Mouse (Mus musculus): ENCODE data around the gene Med15. TPM values are rescaled to one million over a fixed set of nuclear protein-coding genes. Genes with fewer than 3 reads are reported as not detected.

Gene Med15
- polyA plus RNA-seq, 1 experiment from 2014 or later: 19.4 TPM

DNA sequence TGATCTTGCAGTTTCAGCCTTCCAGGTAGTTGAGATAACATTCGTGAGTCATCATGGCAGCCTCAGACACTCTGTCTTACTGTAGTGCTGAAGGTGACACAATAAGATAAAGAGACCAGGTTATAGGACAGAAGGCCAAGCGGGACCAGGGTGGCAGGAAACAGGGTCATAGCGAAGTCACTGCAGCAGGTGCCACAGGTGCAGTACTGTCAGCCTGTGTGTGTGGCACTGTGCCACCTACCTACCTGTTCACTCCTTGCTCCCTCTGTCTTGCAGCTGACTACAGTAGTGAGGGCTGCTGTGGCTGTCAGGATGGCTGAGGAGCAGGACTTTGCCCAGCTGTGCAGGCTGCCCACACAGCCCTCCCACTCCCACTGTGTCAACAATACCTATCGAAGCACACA lies 31.4 kb upstream of the Med15 start:
- peaks cover 5% of the 10 kb centered on the region; the same call in 1 of the 2 replicates for H3K4me1 ChIP-seq (replicated peaks; ENCODE audit: control insufficient read depth, insufficient read depth)
- peak; percentile 86 for ATAC-seq (ENCODE audit: low FRiP score, low TSS enrichment)
- WGBS: 62% methylated on average over 4 of the region's 4 CpGs
- peak; percentile 71 for DNase-seq (ENCODE audit: low spot score)
- no peaks in the 10 kb centered on the region for H3K9me3 ChIP-seq (ENCODE audit: control insufficient read depth, low read length)
- H3K27me3 ChIP-seq (ENCODE audit: control insufficient read depth, insufficient read depth, low read length): no peaks in the 10 kb centered on the region
- no peak overlapping the region for H3K4me3 ChIP-seq (ENCODE audit: low read depth, low read length)
- H3K36me3 ChIP-seq (ENCODE audit: control insufficient read depth, insufficient read depth, low read length): peaks cover 2% of the 10 kb centered on the region; the same call in 1 of the 2 replicates
- H3K9ac ChIP-seq (ENCODE audit: low read length): no peak overlapping the region
- TF ChIP-seq CTCF (IDR thresholded peaks at IDR 0.05; ENCODE audit: low read depth) (peak; percentile 18; the same call in 1 of the 2 replicates), EP300 (optimal IDR thresholded peaks at IDR 0.05) (no peak)
- H3K27ac ChIP-seq (replicated peaks): peak overlapping the region; percentile 5; the same call in 1 of the 2 replicates
- no peak overlapping the region for H3K4me2 ChIP-seq (replicated peaks; ENCODE audit: low read depth)

DNA sequence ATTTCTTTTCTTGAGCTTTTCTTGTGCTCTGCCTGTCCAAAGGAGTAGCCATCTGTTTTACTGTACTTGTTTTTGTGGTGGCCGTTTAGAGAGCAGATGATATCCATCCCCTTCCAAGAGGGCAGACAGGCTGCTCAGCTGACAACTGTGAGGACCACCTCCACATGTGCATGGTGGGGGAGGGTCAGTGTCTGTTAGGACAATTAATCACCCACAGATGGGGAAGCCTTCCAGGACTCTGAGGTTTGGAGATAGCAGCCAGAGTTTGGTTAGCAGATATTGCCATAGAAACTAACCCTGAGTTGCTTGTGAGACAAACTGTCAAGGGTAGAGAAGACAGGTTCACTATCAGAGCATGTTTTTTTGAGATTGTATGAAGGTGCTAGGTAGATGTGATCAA lies 28.4 kb upstream of the Med15 start:
- 31% methylated on average over 1 of the region's 1 CpGs for WGBS
- H3K27me3 ChIP-seq (ENCODE audit: control insufficient read depth, insufficient read depth, low read length): no peaks in the 10 kb centered on the region
- H3K9ac ChIP-seq (ENCODE audit: low read length): no peak overlapping the region
- no peaks in the 10 kb centered on the region for H3K36me3 ChIP-seq (ENCODE audit: control insufficient read depth, insufficient read depth, low read length)
- no peak for ATAC-seq (ENCODE audit: low FRiP score, low TSS enrichment)
- no peaks in the 10 kb centered on the region for H3K9me3 ChIP-seq (ENCODE audit: control insufficient read depth, low read length)
- TF ChIP-seq CTCF (IDR thresholded peaks at IDR 0.05; ENCODE audit: low read depth) (no peak), EP300 (optimal IDR thresholded peaks at IDR 0.05) (no peak)
- H3K4me2 ChIP-seq (replicated peaks; ENCODE audit: low read depth): peak overlapping the region; percentile 88; the same call in 1 of the 2 replicates
- DNase-seq (ENCODE audit: low spot score): no peak
- no peak overlapping the region for H3K27ac ChIP-seq (replicated peaks)
- H3K4me1 ChIP-seq (replicated peaks; ENCODE audit: control insufficient read depth, insufficient read depth): peaks cover 5% of the 10 kb centered on the region; the same call in 1 of the 2 replicates
- H3K4me3 ChIP-seq (ENCODE audit: low read depth, low read length): no peak overlapping the region

DNA sequence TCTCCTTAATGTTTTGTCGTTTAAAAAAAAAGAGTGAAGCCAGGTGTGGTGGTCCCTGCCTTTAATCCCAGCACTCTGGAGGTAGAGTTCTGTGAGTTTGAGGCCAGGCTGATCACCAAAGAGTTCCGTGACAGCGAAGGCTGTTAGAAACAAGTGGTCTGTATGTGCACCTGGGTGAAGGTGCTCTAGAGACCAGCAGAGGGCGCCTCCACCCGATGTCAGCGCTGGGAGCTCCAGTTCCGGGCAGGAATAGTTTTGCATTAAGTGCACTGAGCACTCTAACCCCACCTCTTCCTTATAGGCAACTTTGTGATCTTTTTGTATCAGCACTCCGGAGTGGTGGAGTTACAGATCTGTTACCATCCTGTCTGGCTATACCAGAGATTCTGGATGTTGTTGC lies 28.0 kb upstream of the Med15 start:
- H3K4me2 ChIP-seq (replicated peaks; ENCODE audit: low read depth): peak overlapping the region; percentile 88
- H3K9ac ChIP-seq (ENCODE audit: low read length): no peak overlapping the region
- H3K4me1 ChIP-seq (replicated peaks; ENCODE audit: control insufficient read depth, insufficient read depth): peaks cover 5% of the 10 kb centered on the region; the same call in 1 of the 2 replicates
- TF ChIP-seq EP300 (optimal IDR thresholded peaks at IDR 0.05): no peak
- TF ChIP-seq CTCF (IDR thresholded peaks at IDR 0.05; ENCODE audit: low read depth): peak; percentile 79
- H3K27ac ChIP-seq (replicated peaks): no peak overlapping the region
- no peaks in the 10 kb centered on the region for H3K9me3 ChIP-seq (ENCODE audit: control insufficient read depth, low read length)
- no peaks in the 10 kb centered on the region for H3K27me3 ChIP-seq (ENCODE audit: control insufficient read depth, insufficient read depth, low read length)
- ATAC-seq (ENCODE audit: low FRiP score, low TSS enrichment): peak; percentile 51; the same call in 1 of the 2 replicates
- peak overlapping the region; percentile 50 for H3K4me3 ChIP-seq (ENCODE audit: low read depth, low read length)
- peak; percentile 62 for DNase-seq (ENCODE audit: low spot score)
- H3K36me3 ChIP-seq (ENCODE audit: control insufficient read depth, insufficient read depth, low read length): no peaks in the 10 kb centered on the region
- 40% methylated on average over 8 of the region's 8 CpGs for WGBS

DNA sequence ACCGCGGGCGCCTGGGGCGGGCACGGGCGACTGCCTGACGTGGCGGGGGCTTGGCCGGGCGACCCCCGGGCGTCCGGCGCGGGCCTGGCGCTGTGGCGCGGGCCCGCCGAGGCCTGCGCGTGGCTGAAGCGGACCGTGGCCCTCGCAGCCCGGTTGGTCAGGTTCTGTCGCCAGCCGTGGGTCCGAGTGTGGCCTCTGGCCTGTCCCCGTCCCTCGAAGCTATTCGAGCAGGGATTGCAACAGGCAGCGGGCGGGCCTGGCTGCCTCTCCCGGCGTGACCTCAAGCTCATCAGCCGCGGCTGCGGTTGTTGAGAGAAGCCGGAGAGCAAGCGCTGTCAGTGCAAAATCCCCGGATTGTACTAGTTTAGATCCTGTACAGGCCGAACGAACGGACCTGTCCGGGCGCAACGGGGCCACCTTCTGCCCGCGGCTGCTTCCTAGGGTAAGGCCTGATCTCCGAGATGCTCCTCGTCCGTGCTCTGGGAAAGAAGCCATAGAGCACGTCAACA lies 27.2 kb upstream of the Med15 start:
- Histone ChIP-seq H3K4me1 (replicated peaks; ENCODE audit: control insufficient read depth, insufficient read depth) (peaks cover 5% of the 10 kb centered on the region; the same call in 1 of the 2 replicates), H3K4me2 (replicated peaks; ENCODE audit: low read depth) (peak overlapping the region; percentile 88), H3K9me3 (ENCODE audit: control insufficient read depth, low read length) (no peaks in the 10 kb centered on the region), H3K27ac (replicated peaks) (peak overlapping the region; percentile 88), H3K27me3 (ENCODE audit: control insufficient read depth, insufficient read depth, low read length) (no peaks in the 10 kb centered on the region), H3K36me3 (ENCODE audit: control insufficient read depth, insufficient read depth, low read length) (no peaks in the 10 kb centered on the region), H3K4me3 (ENCODE audit: low read depth, low read length) (peak overlapping the region; percentile 50), H3K9ac (ENCODE audit: low read length) (peak overlapping the region; percentile 85)
- ATAC-seq (ENCODE audit: low FRiP score, low TSS enrichment) (peak; percentile 18), DNase-seq (ENCODE audit: low spot score) (peak; percentile 55)
- whole genome bisulfite sequencing: 3% methylated on average over 42 of the region's 54 CpGs
- no peak for TF ChIP-seq EP300 (optimal IDR thresholded peaks at IDR 0.05)
- no peak for TF ChIP-seq CTCF (IDR thresholded peaks at IDR 0.05; ENCODE audit: low read depth)

DNA sequence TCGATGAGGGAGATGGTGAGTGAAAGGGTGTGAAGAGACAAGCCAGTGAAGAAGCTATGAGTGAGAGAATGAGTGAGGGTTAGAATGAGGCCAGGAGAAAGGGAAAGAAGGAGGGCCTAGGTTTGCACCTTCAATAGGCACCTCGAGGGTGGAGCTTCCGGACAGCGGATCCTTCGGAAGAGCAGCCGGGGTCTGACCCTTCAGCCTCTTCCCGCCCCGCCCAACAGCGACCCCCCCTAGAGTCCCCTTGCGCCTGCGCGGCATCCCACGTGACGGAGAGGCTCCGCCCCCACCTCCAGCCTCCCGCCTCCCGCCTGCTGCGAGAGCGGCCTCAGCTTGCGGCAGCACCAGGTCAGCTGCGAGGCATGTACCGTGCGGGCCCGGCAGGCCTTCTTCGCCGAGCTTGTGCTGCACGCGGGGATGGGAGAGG lies 26.7 kb upstream of the Med15 start, which contains the start of gene Klhl22:
Klhl22 (plus strand) TSS at position 275 of the 430 bp plus-strand sequence.
- TF ChIP-seq EP300 (optimal IDR thresholded peaks at IDR 0.05) (no peak), CTCF (IDR thresholded peaks at IDR 0.05; ENCODE audit: low read depth) (peak; percentile 15; the same call in 1 of the 2 replicates)
- peak within 1 kb of the TSS; percentile 85 for H3K9ac ChIP-seq (ENCODE audit: low read length)
- under 1% methylated on average over 27 of the region's 28 CpGs for WGBS
- H3K36me3 ChIP-seq (ENCODE audit: control insufficient read depth, insufficient read depth, low read length): no peaks in the 10 kb centered on the region
- H3K27me3 ChIP-seq (ENCODE audit: control insufficient read depth, insufficient read depth, low read length): no peaks in the 10 kb centered on the region
- H3K4me3 ChIP-seq (ENCODE audit: low read depth, low read length): peak within 1 kb of the TSS; percentile 50
- ATAC-seq (ENCODE audit: low FRiP score, low TSS enrichment) (peak; percentile 87), DNase-seq (ENCODE audit: low spot score) (peak; percentile 90)
- peak within 1 kb of the TSS; percentile 88 for H3K27ac ChIP-seq (replicated peaks)
- no peaks in the 10 kb centered on the region for H3K9me3 ChIP-seq (ENCODE audit: control insufficient read depth, low read length)
- H3K4me1 ChIP-seq (replicated peaks; ENCODE audit: control insufficient read depth, insufficient read depth): peaks cover 5% of the 10 kb centered on the region; the same call in 1 of the 2 replicates
- H3K4me2 ChIP-seq (replicated peaks; ENCODE audit: low read depth): peak within 1 kb of the TSS; percentile 88

DNA sequence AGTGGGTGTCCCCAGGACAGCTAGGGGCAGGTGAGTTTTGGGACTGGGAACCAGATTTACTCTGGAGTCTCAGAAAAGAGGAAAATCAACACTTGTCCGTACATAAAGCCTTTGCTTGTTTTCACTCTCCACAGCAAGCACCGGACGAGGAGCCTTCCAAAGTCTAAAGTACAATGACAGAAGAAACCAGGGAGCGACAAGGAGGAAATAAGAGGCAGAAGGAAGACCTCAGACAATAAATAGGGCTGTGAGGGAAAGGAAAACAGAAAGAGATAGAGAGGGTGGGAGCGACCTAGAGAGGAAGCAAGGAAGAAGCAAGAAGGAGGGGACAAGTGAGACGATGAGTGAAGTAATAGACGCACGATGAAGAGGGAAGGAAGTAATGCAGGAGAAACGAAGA lies 26.2 kb upstream of the Med15 start:
- H3K27me3 ChIP-seq (ENCODE audit: control insufficient read depth, insufficient read depth, low read length): no peaks in the 10 kb centered on the region
- H3K9ac ChIP-seq (ENCODE audit: low read length): peak overlapping the region; percentile 85
- no peaks in the 10 kb centered on the region for H3K36me3 ChIP-seq (ENCODE audit: control insufficient read depth, insufficient read depth, low read length)
- TF ChIP-seq CTCF (IDR thresholded peaks at IDR 0.05; ENCODE audit: low read depth) (no peak), EP300 (optimal IDR thresholded peaks at IDR 0.05) (no peak)
- peak overlapping the region; percentile 88 for H3K4me2 ChIP-seq (replicated peaks; ENCODE audit: low read depth)
- H3K4me1 ChIP-seq (replicated peaks; ENCODE audit: control insufficient read depth, insufficient read depth): peaks cover 5% of the 10 kb centered on the region; the same call in 1 of the 2 replicates
- WGBS: 31% methylated on average over 9 of the region's 9 CpGs
- peak overlapping the region; percentile 88 for H3K27ac ChIP-seq (replicated peaks)
- DNase-seq (ENCODE audit: low spot score) (no peak), ATAC-seq (ENCODE audit: low FRiP score, low TSS enrichment) (0 out of 2 replicates have a peak, but pooled peaks have one; percentile 12)
- no peaks in the 10 kb centered on the region for H3K9me3 ChIP-seq (ENCODE audit: control insufficient read depth, low read length)
- peak overlapping the region; percentile 50 for H3K4me3 ChIP-seq (ENCODE audit: low read depth, low read length)

Measured in stomach, postnatal 0 days (tissue).